28 mouse cellular contexts compared by ENCODE assay signal in genomic region chr17:27811980-27812379, GRCm38 (mm10). TPM values are rescaled to one million over a fixed set of nuclear protein-coding genes. Genes with fewer than 3 reads are reported as not detected.
A peak's percentile ranks its signal among the peaks of the same experiment; 100 is the strongest.
DNase-seq lines count a peak whose midpoint lies in the region; ATAC-seq and TF ChIP-seq lines count a peak whose summit lies in the region.
"Had no signal": no experiment of that assay in that cellular context is flagged by ENCODE, and none has a peak within 500 bp of the region (broad histone marks: within the 10 kb centered on the region; RNA-seq: fewer than 3 reads in every experiment).

No protein-coding gene starts in this region.

- intact Hi-C loops in heart, postnatal 36 days (cut with DNase I) = no loop called here
- intact Hi-C loops in left cerebral cortex, adult 2 months (cut with DNase I) = no loop called here

- no peaks in the 10 kb centered on the region for H3K36me3 ChIP-seq in heart, embryonic 13.5 days
- no peaks in the 10 kb centered on the region; the same call in 1 of the 2 replicates for H3K36me3 ChIP-seq in liver, adult 2 months (ENCODE audit: control insufficient read depth, insufficient read depth, low read length)
- H3K36me3 ChIP-seq in intestine, postnatal 0 days (ENCODE audit: control insufficient read depth, insufficient read depth) = no peaks in the 10 kb centered on the region
- H3K36me3 ChIP-seq in liver, postnatal 0 days (replicated peaks; ENCODE audit: insufficient read depth, low read length) = no peaks in the 10 kb centered on the region; the same call in 1 of the 2 replicates
- H3K36me3 ChIP-seq: hindbrain, embryonic 15.5 days; liver, embryonic 13.5 days had no signal

- no peaks in the 10 kb centered on the region for H3K9me3 ChIP-seq in heart, embryonic 13.5 days
- H3K9me3 ChIP-seq in intestine, postnatal 0 days (ENCODE audit: control insufficient read depth) = no peaks in the 10 kb centered on the region
- no peaks in the 10 kb centered on the region for H3K9me3 ChIP-seq in liver, postnatal 0 days (ENCODE audit: low read length)
- H3K9me3 ChIP-seq: hindbrain, embryonic 10.5 days; hindbrain, embryonic 15.5 days; liver, embryonic 13.5 days had no signal

- TF ChIP-seq EP300 in liver, postnatal 0 days (IDR thresholded peaks at IDR 0.05; ENCODE audit: low read depth) = no peak

- no peak overlapping the region for H3K4me3 ChIP-seq in heart, embryonic 13.5 days
- no peak overlapping the region for H3K4me3 ChIP-seq in liver, adult 2 months (ENCODE audit: insufficient read depth, low read depth, low read length)
- no peak overlapping the region for H3K4me3 ChIP-seq in intestine, postnatal 0 days (ENCODE audit: low read depth, low read length)
- H3K4me3 ChIP-seq in liver, postnatal 0 days (ENCODE audit: low read depth, low read length) = no peak overlapping the region
- no peak overlapping the region for H3K4me3 ChIP-seq in left cerebral cortex, adult 2 months
- H3K4me3 ChIP-seq: erythroblast, embryonic 14.5 days; hindbrain, embryonic 10.5 days; hindbrain, embryonic 15.5 days; liver, embryonic 13.5 days had no signal

- no peak for TF ChIP-seq CTCF in liver, adult 2 months (IDR thresholded peaks at IDR 0.05; ENCODE audit: low read depth, low read length)
- no peak for TF ChIP-seq CTCF in intestine, postnatal 0 days (IDR thresholded peaks at IDR 0.05; ENCODE audit: low read depth)
- no peak for TF ChIP-seq CTCF in liver, postnatal 0 days (IDR thresholded peaks at IDR 0.05; ENCODE audit: low read depth)
- TF ChIP-seq CTCF in left cerebral cortex, adult 2 months (IDR thresholded peaks at IDR 0.05) = no peak

- no peaks in the 10 kb centered on the region for H3K27me3 ChIP-seq in heart, embryonic 13.5 days (replicated peaks)
- no peaks in the 10 kb centered on the region for H3K27me3 ChIP-seq in liver, adult 2 months (ENCODE audit: control insufficient read depth, insufficient read depth, low read length)
- H3K27me3 ChIP-seq in intestine, postnatal 0 days (replicated peaks; ENCODE audit: control insufficient read depth, insufficient read depth, low read length) = no peaks in the 10 kb centered on the region
- no peaks in the 10 kb centered on the region for H3K27me3 ChIP-seq in liver, postnatal 0 days (ENCODE audit: insufficient read depth, low read length)
- H3K27me3 ChIP-seq: hindbrain, embryonic 15.5 days; liver, embryonic 13.5 days had no signal

- peaks cover 38% of the 10 kb centered on the region for H3K4me1 ChIP-seq in heart, embryonic 13.5 days
- peaks cover 48% of the 10 kb centered on the region for H3K4me1 ChIP-seq in liver, adult 2 months (ENCODE audit: control insufficient read depth, insufficient read depth, low read length)
- H3K4me1 ChIP-seq in intestine, postnatal 0 days (replicated peaks; ENCODE audit: control insufficient read depth, insufficient read depth, low read length) = no peaks in the 10 kb centered on the region
- peaks cover 30% of the 10 kb centered on the region for H3K4me1 ChIP-seq in liver, postnatal 0 days (ENCODE audit: insufficient read depth)
- H3K4me1 ChIP-seq: hindbrain, embryonic 15.5 days had no signal

- ATAC-seq in heart, embryonic 13.5 days (ENCODE audit: extremely low read depth, insufficient number of reproducible peaks, low FRiP score, low TSS enrichment) = no peak
- no peak for ATAC-seq in intestine, postnatal 0 days
- ATAC-seq in liver, postnatal 0 days = no peak
- ATAC-seq: forebrain, embryonic 16.5 days; inflammation-experienced regulatory T-cells, adult 6 months; midbrain, embryonic 16.5 days had no signal

- DNase-seq in heart, postnatal 36 days = no peak
- DNase-seq in liver, adult 2 months (ENCODE audit: extremely low read depth, low read depth, low spot score) = peak; percentile 81
- no peak for DNase-seq in liver
- DNase-seq in liver, postnatal 0 days = no peak
- no peak for DNase-seq in left cerebral cortex, adult 2 months (ENCODE audit: extremely low spot score in 1 of 2, low spot score in 2 of 2)
- DNase-seq: adrenal gland, postnatal 25 days; B cell, adult 2 months; cerebellum, adult 2 months; cerebellum, postnatal 14 days; gastrocnemius, postnatal 14 days; heart, adult 11 months; kidney, adult 8-10 months; kidney, postnatal 10 days; layer of hippocampus, postnatal 36 days; liver, embryonic 13.5 days; lung, embryonic 14.5 days; lung, postnatal 14 days; right cerebral cortex, postnatal 25 days; thymus, adult 18-20 months; thymus, postnatal 25 days had no signal

- 0 out of 2 replicates have a peak overlapping the region, but pooled peaks have one; percentile 5 for H3K9ac ChIP-seq in heart, embryonic 13.5 days
- no peak overlapping the region for H3K9ac ChIP-seq in liver, adult 2 months (ENCODE audit: low read depth, low read length)
- no peak overlapping the region for H3K9ac ChIP-seq in intestine, postnatal 0 days (ENCODE audit: low read depth, low read length)
- H3K9ac ChIP-seq in liver, postnatal 0 days (replicated peaks) = peak overlapping the region; percentile 16
- H3K9ac ChIP-seq: hindbrain, embryonic 15.5 days; liver, embryonic 13.5 days; lung, embryonic 14.5 days had no signal

- WGBS in heart, embryonic 13.5 days = 64% methylated on average over 3 of the region's 3 CpGs
- WGBS in liver, adult 2 months = 36% methylated on average over 3 of the region's 3 CpGs
- WGBS in intestine, postnatal 0 days = 32% methylated on average over 3 of the region's 3 CpGs
- 73% methylated on average over 3 of the region's 3 CpGs for WGBS in liver, postnatal 0 days (ENCODE audit: insufficient replicate concordance)

- no peak for TF ChIP-seq POLR2A in liver, adult 2 months (IDR thresholded peaks at IDR 0.05; ENCODE audit: extremely low read depth, insufficient read depth, low read length)

- H3K79me2 ChIP-seq in liver, adult 2 months (ENCODE audit: control insufficient read depth, insufficient read depth, low read length) = peaks cover 63% of the 10 kb centered on the region

- H3K4me2 ChIP-seq in heart, embryonic 13.5 days = no peak overlapping the region
- 0 out of 2 replicates have a peak overlapping the region, but pooled peaks have one; percentile 44 for H3K4me2 ChIP-seq in intestine, postnatal 0 days (replicated peaks; ENCODE audit: low read depth)
- H3K4me2 ChIP-seq in liver, postnatal 0 days (ENCODE audit: low read depth, low read length) = no peak overlapping the region
- H3K4me2 ChIP-seq: hindbrain, embryonic 15.5 days; liver, embryonic 13.5 days; lung, embryonic 14.5 days had no signal

- H3K27ac ChIP-seq in heart, embryonic 13.5 days (replicated peaks) = peak overlapping the region; percentile 62
- peak overlapping the region; percentile 74 for H3K27ac ChIP-seq in liver, adult 2 months (replicated peaks; ENCODE audit: insufficient read depth, low read depth, low read length)
- peak overlapping the region; percentile 54; the same call in 1 of the 2 replicates for H3K27ac ChIP-seq in intestine, postnatal 0 days (ENCODE audit: low read depth, low read length)
- peak overlapping the region; percentile 22; the same call in 1 of the 2 replicates for H3K27ac ChIP-seq in liver, postnatal 0 days (ENCODE audit: low read depth)
- H3K27ac ChIP-seq in left cerebral cortex, adult 2 months = no peak overlapping the region
- H3K27ac ChIP-seq: hindbrain, embryonic 10.5 days; hindbrain, embryonic 15.5 days; liver, embryonic 13.5 days had no signal

RNA-seq across cellular contexts. Expression of gene D17Wsu92e, which starts 8.5 kb away (rescaled TPM):
- 13.1 and 13.4 TPM in 2 replicates for polyA plus RNA-seq in heart, embryonic 13.5 days (2015; fragmentation: Nextera tagmentation; extraction: Ambion mirVana)
- total RNA-seq in heart, postnatal 36 days (2021) = 100 to 1,000 TPM; 135 to 140 TPM
- total RNA-seq in liver, adult 2 months (2014; rRNA removed) = 93.0 and 117 TPM in 2 replicates
- polyA plus RNA-seq in liver, adult 2 months (2012; rRNA removed) = 159 and 178 TPM in 2 replicates
- 27.4 and 29.5 TPM in 2 replicates for polyA plus RNA-seq in intestine, postnatal 0 days (2015; fragmentation: Nextera tagmentation; extraction: Ambion mirVana)
- polyA plus RNA-seq in liver, postnatal 0 days (2015; fragmentation: Nextera tagmentation; extraction: Ambion mirVana) = 23.8 and 24.7 TPM in 2 replicates
- 100 to 1,000 TPM; 219 to 228 TPM for total RNA-seq in left cerebral cortex, adult 2 months (2021)

RNA-seq across cellular contexts. Expression of gene Snrpc, which starts 26.0 kb away (rescaled TPM):
- 219 and 230 TPM in 2 replicates for polyA plus RNA-seq in heart, embryonic 13.5 days (2015; fragmentation: Nextera tagmentation; extraction: Ambion mirVana)
- total RNA-seq in heart, postnatal 36 days (2021) = 10 to 100 TPM; 56.8 to 57.4 TPM
- total RNA-seq in liver, adult 2 months (2014; rRNA removed) = 24.4 and 27.1 TPM in 2 replicates
- 42.2 and 49.6 TPM in 2 replicates for polyA plus RNA-seq in liver, adult 2 months (2012; rRNA removed)
- polyA plus RNA-seq in intestine, postnatal 0 days (2015; fragmentation: Nextera tagmentation; extraction: Ambion mirVana) = 156 and 160 TPM in 2 replicates
- polyA plus RNA-seq in liver, postnatal 0 days (2015; fragmentation: Nextera tagmentation; extraction: Ambion mirVana) = 96.2 and 99.0 TPM in 2 replicates
- total RNA-seq in left cerebral cortex, adult 2 months (2021) = 10 to 100 TPM; 43.4 to 49.8 TPM

RNA-seq across cellular contexts. Expression of gene Uhrf1bp1, which starts 44.3 kb away (rescaled TPM):
- 3.1 TPM in 2 replicates for polyA plus RNA-seq in heart, embryonic 13.5 days (2015; fragmentation: Nextera tagmentation; extraction: Ambion mirVana)
- 10 to 100 TPM; 17.1 to 17.9 TPM for total RNA-seq in heart, postnatal 36 days (2021)
- total RNA-seq in liver, adult 2 months (2014; rRNA removed) = 5.0 and 5.5 TPM in 2 replicates
- polyA plus RNA-seq in liver, adult 2 months (2012; rRNA removed) = 7.0 and 7.2 TPM in 2 replicates
- 1.4 and 1.6 TPM in 2 replicates for polyA plus RNA-seq in intestine, postnatal 0 days (2015; fragmentation: Nextera tagmentation; extraction: Ambion mirVana)
- 1.6 and 2.2 TPM in 2 replicates for polyA plus RNA-seq in liver, postnatal 0 days (2015; fragmentation: Nextera tagmentation; extraction: Ambion mirVana)
- total RNA-seq in left cerebral cortex, adult 2 months (2021) = 10 to 100 TPM; 20.3 to 20.8 TPM

Comparison
In these comparisons a context has a peak if more than half of its experiments do, and no peak if none do; other contexts are left out.
1. H3K9ac ChIP-seq: peak in heart, embryonic 13.5 days (single experiment) and liver, postnatal 0 days (single experiment); none in liver, adult 2 months (single experiment) and intestine, postnatal 0 days (single experiment).